Mouse (Mus musculus): ENCODE measurements at regions not wholly inside any gene's neighbourhood (a gene's known extent, or its start where the extent isn't known, plus 50 kb on each side); places are given as distances from the start of the nearest gene placed in this dataset.

- no peak for TF ChIP-seq CTCF (IDR thresholded peaks at IDR 0.05; ENCODE audit: insufficient read depth, low read length)
- no peak for TF ChIP-seq POLR2A (IDR thresholded peaks at IDR 0.05; ENCODE audit: borderline replicate concordance, extremely low read depth, low read depth, low read length)
Observed at GRCm38 (mm10) chr3:143865626-143866025, 339.4 kb downstream of the Lmo4 start.
